Mouse (Mus musculus) spleen, adult 2 months (tissue): ENCODE results near the gene Khdrbs2.

Experiments used
- CTCF ChIP-seq: fragments of 200-500 bp; IDR thresholded peaks from 2 replicates; pipeline ENCODE4 v1.5.1; 2011; ENCODE audit warnings: mild to moderate bottlenecking, inconsistent platforms; ENCODE audit not compliant: insufficient read depth, insufficient read length, insufficient replicate concordance; ENCODE audit errors: extremely low read depth
- POLR2A ChIP-seq: fragments of 200-500 bp; IDR thresholded peaks from 2 replicates; pipeline ENCODE4 v1.6.1; 2011; ENCODE audit warnings: low read depth, low read length, inconsistent platforms

- TF ChIP-seq CTCF (no peak), POLR2A (no peak)
Measured at GRCm38 (mm10) chr1:32429493-32429892, 257.0 kb downstream of the Khdrbs2 start.
